Mouse (Mus musculus): ENCODE results near the gene Arvcf. TPM values are rescaled to one million over a fixed set of nuclear protein-coding genes. Genes with fewer than 3 reads are reported as not detected.

The Arvcf gene
- polyA plus RNA-seq, 2 experiments: 6.4 to 7.4 TPM

GRCm38 (mm10) chr16:18381621-18382258 lies 33.8 kb downstream of the Arvcf start:
- H3K9me3 ChIP-seq (ENCODE audit: control insufficient read depth, low read length): no peaks in the 10 kb centered on the region
- H3K27ac ChIP-seq: no peak overlapping the region
- no peak overlapping the region for H3K4me2 ChIP-seq (ENCODE audit: low read depth)
- H3K27me3 ChIP-seq (ENCODE audit: control insufficient read depth, insufficient read depth, low read length): no peaks in the 10 kb centered on the region
- no peak overlapping the region for H3K9ac ChIP-seq (replicated peaks)
- 64% methylated on average over 6 of the region's 6 CpGs for WGBS (ENCODE audit: insufficient replicate concordance)
- ATAC-seq (ENCODE audit: insufficient read depth) (no peak), DNase-seq (ENCODE audit: low read depth in 3 of 3, low spot score in 3 of 3) (no peak)
- H3K4me3 ChIP-seq (ENCODE audit: insufficient read depth in 1 of 2, low read depth in 2 of 2, low read length in 2 of 2): no peak overlapping the region
- TF ChIP-seq EP300 (IDR thresholded peaks at IDR 0.05; ENCODE audit: low read depth): no peak
- no peak for TF ChIP-seq CTCF (IDR thresholded peaks at IDR 0.05; ENCODE audit: low read depth)
- peaks cover 10 to 15% of the 10 kb centered on the region in 2 experiments for H3K4me1 ChIP-seq (replicated peaks; ENCODE audit: control insufficient read depth in 2 of 2, insufficient read depth in 2 of 2, low read length in 1 of 2)
- no peaks in the 10 kb centered on the region for H3K36me3 ChIP-seq (replicated peaks; ENCODE audit: control insufficient read depth, insufficient read depth, low read depth)

GRCm38 (mm10) chr16:18383045-18383726 lies 35.2 kb downstream of the Arvcf start:
- no peak for DNase-seq (ENCODE audit: low read depth in 3 of 3, low spot score in 3 of 3)
- no peaks in the 10 kb centered on the region for H3K27me3 ChIP-seq (ENCODE audit: control insufficient read depth, insufficient read depth, low read length)
- H3K9me3 ChIP-seq (ENCODE audit: control insufficient read depth, low read length): no peaks in the 10 kb centered on the region
- H3K4me3 ChIP-seq (ENCODE audit: insufficient read depth in 1 of 2, low read depth in 2 of 2, low read length in 2 of 2): no peak overlapping the region
- H3K27ac ChIP-seq: no peak overlapping the region
- no peak for TF ChIP-seq EP300 (IDR thresholded peaks at IDR 0.05; ENCODE audit: low read depth)
- TF ChIP-seq CTCF (IDR thresholded peaks at IDR 0.05; ENCODE audit: low read depth): no peak
- ATAC-seq (ENCODE audit: insufficient read depth): no peak
- no peaks in the 10 kb centered on the region for H3K36me3 ChIP-seq (replicated peaks; ENCODE audit: control insufficient read depth, insufficient read depth, low read depth)
- no peak overlapping the region for H3K4me2 ChIP-seq (ENCODE audit: low read depth)
- H3K4me1 ChIP-seq (replicated peaks; ENCODE audit: control insufficient read depth in 2 of 2, insufficient read depth in 2 of 2, low read length in 1 of 2): peaks cover 17 to 18% of the 10 kb centered on the region in 2 experiments
- 75% methylated on average over 9 of the region's 9 CpGs for WGBS (ENCODE audit: insufficient replicate concordance)
- H3K9ac ChIP-seq (replicated peaks): no peak overlapping the region

- WGBS (ENCODE audit: insufficient replicate concordance): 70% methylated on average over 3 of the region's 3 CpGs
- Histone ChIP-seq H3K27me3 (ENCODE audit: control insufficient read depth, insufficient read depth, low read length) (no peaks in the 10 kb centered on the region), H3K4me1 (replicated peaks; ENCODE audit: control insufficient read depth in 2 of 2, insufficient read depth in 2 of 2, low read length in 1 of 2) (peaks cover 23 to 24% of the 10 kb centered on the region in 2 experiments), H3K36me3 (replicated peaks; ENCODE audit: control insufficient read depth, insufficient read depth, low read depth) (no peaks in the 10 kb centered on the region), H3K27ac (no peak overlapping the region), H3K9me3 (ENCODE audit: control insufficient read depth, low read length) (no peaks in the 10 kb centered on the region), H3K4me2 (ENCODE audit: low read depth) (no peak overlapping the region), H3K4me3 (ENCODE audit: insufficient read depth in 1 of 2, low read depth in 2 of 2, low read length in 2 of 2) (no peak overlapping the region), H3K9ac (replicated peaks) (no peak overlapping the region)
- no peak for TF ChIP-seq EP300 (IDR thresholded peaks at IDR 0.05; ENCODE audit: low read depth)
- TF ChIP-seq CTCF (IDR thresholded peaks at IDR 0.05; ENCODE audit: low read depth): no peak
- ATAC-seq (ENCODE audit: insufficient read depth) (no peak), DNase-seq (ENCODE audit: low read depth in 3 of 3, low spot score in 3 of 3) (no peak)
These were observed 35.8 kb downstream of the Arvcf start for GRCm38 (mm10) chr16:18383756-18384155.

GRCm38 (mm10) chr16:18384211-18384610 lies 36.2 kb downstream of the Arvcf start:
- 78% methylated on average over 7 of the region's 7 CpGs for WGBS (ENCODE audit: insufficient replicate concordance)
- no peaks in the 10 kb centered on the region for H3K9me3 ChIP-seq (ENCODE audit: control insufficient read depth, low read length)
- ATAC-seq (ENCODE audit: insufficient read depth): no peak
- no peaks in the 10 kb centered on the region for H3K36me3 ChIP-seq (replicated peaks; ENCODE audit: control insufficient read depth, insufficient read depth, low read depth)
- H3K9ac ChIP-seq (replicated peaks): no peak overlapping the region
- H3K27me3 ChIP-seq (ENCODE audit: control insufficient read depth, insufficient read depth, low read length): no peaks in the 10 kb centered on the region
- no peak overlapping the region for H3K4me2 ChIP-seq (ENCODE audit: low read depth)
- H3K27ac ChIP-seq: no peak overlapping the region
- H3K4me3 ChIP-seq (ENCODE audit: insufficient read depth in 1 of 2, low read depth in 2 of 2, low read length in 2 of 2): no peak overlapping the region
- TF ChIP-seq EP300 (IDR thresholded peaks at IDR 0.05; ENCODE audit: low read depth) (no peak), CTCF (IDR thresholded peaks at IDR 0.05; ENCODE audit: low read depth) (no peak)
- H3K4me1 ChIP-seq (replicated peaks; ENCODE audit: control insufficient read depth in 2 of 2, insufficient read depth in 2 of 2, low read length in 1 of 2): peaks cover 27 to 28% of the 10 kb centered on the region in 2 experiments
- DNase-seq (ENCODE audit: low read depth in 3 of 3, low spot score in 3 of 3): no peak

- H3K4me2 ChIP-seq (ENCODE audit: low read depth): no peak overlapping the region
- 83% methylated on average over 8 of the region's 8 CpGs for whole genome bisulfite sequencing (ENCODE audit: insufficient replicate concordance)
- H3K4me3 ChIP-seq (ENCODE audit: insufficient read depth in 1 of 2, low read depth in 2 of 2, low read length in 2 of 2): no peak overlapping the region
- no peaks in the 10 kb centered on the region for H3K9me3 ChIP-seq (ENCODE audit: control insufficient read depth, low read length)
- H3K36me3 ChIP-seq (replicated peaks; ENCODE audit: control insufficient read depth, insufficient read depth, low read depth): no peaks in the 10 kb centered on the region
- H3K9ac ChIP-seq (replicated peaks): no peak overlapping the region
- ATAC-seq (ENCODE audit: insufficient read depth) (no peak), DNase-seq (ENCODE audit: low read depth in 3 of 3, low spot score in 3 of 3) (no peak)
- H3K27ac ChIP-seq: no peak overlapping the region
- TF ChIP-seq CTCF (IDR thresholded peaks at IDR 0.05; ENCODE audit: low read depth): no peak
- no peak for TF ChIP-seq EP300 (IDR thresholded peaks at IDR 0.05; ENCODE audit: low read depth)
- H3K4me1 ChIP-seq (replicated peaks; ENCODE audit: control insufficient read depth in 2 of 2, insufficient read depth in 2 of 2, low read length in 1 of 2): peaks cover 29 to 33% of the 10 kb centered on the region in 2 experiments
- H3K27me3 ChIP-seq (ENCODE audit: control insufficient read depth, insufficient read depth, low read length): no peaks in the 10 kb centered on the region
These were observed 36.7 kb downstream of the Arvcf start for GRCm38 (mm10) chr16:18384659-18385058.
